Mouse (Mus musculus): ENCODE data around the gene Itgb7.

DNA sequence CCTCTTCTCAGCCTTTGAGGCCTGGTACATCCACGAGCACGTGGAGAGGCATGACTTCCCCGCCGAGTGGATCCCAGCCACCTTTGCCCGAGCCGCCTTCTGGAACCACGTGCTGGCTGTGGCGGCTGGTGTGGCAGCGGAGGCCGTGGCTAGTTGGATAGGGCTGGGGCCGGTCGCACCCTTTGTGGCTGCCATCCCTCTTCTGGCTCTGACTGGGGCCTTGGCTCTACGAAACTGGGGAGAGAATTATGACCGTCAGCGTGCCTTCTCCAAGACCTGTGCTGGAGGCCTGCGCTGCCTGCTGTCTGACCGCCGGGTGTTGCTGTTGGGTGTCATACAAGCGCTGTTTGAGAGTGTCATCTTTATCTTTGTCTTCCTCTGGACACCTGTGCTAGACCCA lies 48.9 kb upstream of the Itgb7 start:
- TF ChIP-seq CTCF (IDR thresholded peaks at IDR 0.05; ENCODE audit: low read depth, low read length) = no peak
- TF ChIP-seq TAL1 (conservative IDR thresholded peaks at IDR 0.05; ENCODE audit: low read depth, low read length) = no peak
- no peak for TF ChIP-seq GATA1 (IDR thresholded peaks at IDR 0.05; ENCODE audit: borderline replicate concordance, low read length)
- TF ChIP-seq POLR2AphosphoS5 (IDR thresholded peaks at IDR 0.05; ENCODE audit: insufficient replicate concordance, low read depth, low read length) = no peak
- no peak for TF ChIP-seq GATA2 (IDR thresholded peaks at IDR 0.05; ENCODE audit: borderline replicate concordance, low read depth, low read length)
